Mouse (Mus musculus) erythroid progenitor cell, adult 5-6 weeks (primary cell): Measurements from ENCODE around the gene Myo3b. TPM values are rescaled to one million over a fixed set of nuclear protein-coding genes. Genes with fewer than 3 reads are reported as not detected.
"Not testable (repeated sequence)": the region's sequence is repeated elsewhere in the genome, so short reads cannot be mapped to it uniquely, and the experiment has no call there.

Experiments
- ATAC-seq: replicated peaks from 2 replicates; pipeline ENCODE4 v1.8.0; 2016; ENCODE audit warnings: moderate number of reproducible peaks, mild to moderate bottlenecking, moderate TSS enrichment, inconsistent platforms; ENCODE audit not compliant: poor library complexity, low FRiP score, severe bottlenecking
- total RNA-seq, 2 experiments: library from RNA; stranded (forward) in 1 of 2; stranded (reverse) in 1 of 2; fragments of 150-400 nt in 1 of 2; fragments of 186-747, 209-891 nt in 1 of 2; gene quantifications; 2 replicates each; pipeline versions ENCODE4 v1.2.3 to v1.2.4; 2015 to 2017; ENCODE audit warnings: low replicate concordance in 2 of 2

Gene Myo3b
- total RNA-seq (2015; ENCODE audit: low replicate concordance) (0.42 TPM in 1 of 2 replicates, not detected in the other), total RNA-seq (2017; ENCODE audit: low replicate concordance) (0.51 TPM in 1 of 2 replicates, not detected in the other)

GRCm38 (mm10) chr2:70038752-70039151 is at the start of gene Myo3b:
TSS of gene Myo3b (plus strand) at chr2:70039126.
- ATAC-seq, result no peak

GRCm38 (mm10) chr2:69989224-69989623 is 49.7 kb upstream of the Myo3b start:
- no peak for ATAC-seq

GRCm38 (mm10) chr2:69990647-69991046 is 48.3 kb upstream of the Myo3b start:
- ATAC-seq, result 0 out of 2 replicates have a peak, but pooled peaks have one; percentile 49

- not testable (repeated sequence) for ATAC-seq
These were observed 44.7 kb upstream of the Myo3b start for GRCm38 (mm10) chr2:69994082-69994736.

- ATAC-seq, result no peak
These were observed 44.1 kb upstream of the Myo3b start for GRCm38 (mm10) chr2:69994779-69995178.

GRCm38 (mm10) chr2:69999097-69999770 is 39.7 kb upstream of the Myo3b start:
- ATAC-seq, result peak; percentile 98

GRCm38 (mm10) chr2:70000316-70000715 is 38.6 kb upstream of the Myo3b start:
- ATAC-seq, result no peak

GRCm38 (mm10) chr2:70006492-70006891 is 32.4 kb upstream of the Myo3b start:
- 0 out of 2 replicates have a peak, but pooled peaks have one; percentile 30 for ATAC-seq

- no peak for ATAC-seq
These were observed 26.0 kb upstream of the Myo3b start for GRCm38 (mm10) chr2:70012941-70013340.

GRCm38 (mm10) chr2:70018236-70018635 is 20.7 kb upstream of the Myo3b start:
- no peak; the same call in 1 of the 2 replicates for ATAC-seq

- peak; percentile 95 for ATAC-seq
These were observed 14.5 kb upstream of the Myo3b start for GRCm38 (mm10) chr2:70024454-70024853.

GRCm38 (mm10) chr2:70025711-70026110 is 13.2 kb upstream of the Myo3b start:
- no peak for ATAC-seq

- no peak for ATAC-seq
These were observed 7.5 kb upstream of the Myo3b start for GRCm38 (mm10) chr2:70031472-70031871.

GRCm38 (mm10) chr2:70034895-70035294 is 4.0 kb upstream of the Myo3b start:
- ATAC-seq, result no peak

- no peak for ATAC-seq
These were observed 3.6 kb upstream of the Myo3b start for GRCm38 (mm10) chr2:70035358-70035757.

GRCm38 (mm10) chr2:70037221-70037620 is 1.7 kb upstream of the Myo3b start:
- ATAC-seq, result peak; percentile 47; the same call in 1 of the 2 replicates

- ATAC-seq, result no peak
These were observed 5.5 kb downstream of the Myo3b start for GRCm38 (mm10) chr2:70044466-70044865.

- no peak for ATAC-seq
These were observed 8.9 kb downstream of the Myo3b start for GRCm38 (mm10) chr2:70047868-70048267.

- no peak for ATAC-seq
These were observed 14.9 kb downstream of the Myo3b start for GRCm38 (mm10) chr2:70053803-70054202.

- ATAC-seq, result no peak
These were observed 19.3 kb downstream of the Myo3b start for GRCm38 (mm10) chr2:70058201-70058600.
